ENCODE assay signal across 11 mouse cellular contexts in genomic region chr11:86994791-86995624, GRCm38 (mm10). TPM values are rescaled to one million over a fixed set of nuclear protein-coding genes. Genes with fewer than 3 reads are reported as not detected.
DNase-seq lines count a peak whose midpoint lies in the region; ATAC-seq and TF ChIP-seq lines count a peak whose summit lies in the region.
"Had no signal": no experiment of that assay in that cellular context is flagged by ENCODE, and none has a peak within 500 bp of the region (broad histone marks: within the 10 kb centered on the region; RNA-seq: fewer than 3 reads in every experiment).

No protein-coding gene starts in this region.

- no peak overlapping the region for H3K4me2 ChIP-seq in forebrain, embryonic 12.5 days

- H3K4me1 ChIP-seq in forebrain, embryonic 10.5 days: peaks cover 62% of the 10 kb centered on the region
- peaks cover 40% of the 10 kb centered on the region for H3K4me1 ChIP-seq in forebrain, embryonic 12.5 days

- no peak for DNase-seq in forebrain, embryonic 10.5 days (ENCODE audit: extremely low spot score, low spot score)
- no peak for DNase-seq in layer of hippocampus, adult 2 months (ENCODE audit: low spot score in 2 of 2)
- no peak for DNase-seq in layer of hippocampus, adult 8-10 months (ENCODE audit: low spot score in 2 of 2)
- peak; percentile 51 for DNase-seq in 416B (ENCODE audit: low read depth)
- peak; percentile 75 for DNase-seq in induced T-regulatory cell, adult 2 months (ENCODE audit: low read depth)
- DNase-seq in frontal cortex, adult 2 months (ENCODE audit: extremely low spot score in 1 of 2, low spot score in 1 of 2): no peak
- DNase-seq in layer of hippocampus, postnatal 10 days (ENCODE audit: low spot score in 2 of 2): no peak

- peaks cover 17% of the 10 kb centered on the region for H3K27me3 ChIP-seq in forebrain, embryonic 10.5 days (ENCODE audit: poor library complexity, severe bottlenecking)
- H3K27me3 ChIP-seq in forebrain, embryonic 12.5 days: 0 out of 2 replicates have a peak, but pooled peaks cover 9% of the 10 kb centered on the region
- H3K27me3 ChIP-seq: forebrain, embryonic 13.5 days; limb, embryonic 13.5 days had no signal

- no peak overlapping the region for H3K4me3 ChIP-seq in forebrain, embryonic 10.5 days
- no peak overlapping the region for H3K4me3 ChIP-seq in forebrain, embryonic 12.5 days (replicated peaks)
- H3K4me3 ChIP-seq in layer of hippocampus, adult 2 months: no peak overlapping the region; the same call in 1 of the 2 replicates

- no peaks in the 10 kb centered on the region for H3K9me3 ChIP-seq in forebrain, embryonic 10.5 days
- H3K9me3 ChIP-seq in forebrain, embryonic 12.5 days: no peaks in the 10 kb centered on the region
- H3K9me3 ChIP-seq: forebrain, embryonic 13.5 days; limb, embryonic 13.5 days; megakaryocyte, embryonic 14.5 days had no signal

- no peaks in the 10 kb centered on the region for H3K36me3 ChIP-seq in forebrain, embryonic 10.5 days (replicated peaks)
- H3K36me3 ChIP-seq in forebrain, embryonic 12.5 days (replicated peaks): no peaks in the 10 kb centered on the region
- H3K36me3 ChIP-seq: limb, embryonic 13.5 days had no signal

- ATAC-seq in forebrain, embryonic 12.5 days (ENCODE audit: low FRiP score): no peak

- TF ChIP-seq CTCF in layer of hippocampus, adult 2 months (conservative IDR thresholded peaks at IDR 0.05): no peak

- WGBS in forebrain, embryonic 10.5 days: 55% methylated on average over 10 of the region's 10 CpGs
- 49% methylated on average over 10 of the region's 10 CpGs for WGBS in forebrain, embryonic 12.5 days

- no peak overlapping the region for H3K9ac ChIP-seq in forebrain, embryonic 12.5 days

- H3K27ac ChIP-seq in forebrain, embryonic 10.5 days: 0 out of 2 replicates have a peak overlapping the region, but pooled peaks have one; percentile 71
- H3K27ac ChIP-seq in forebrain, embryonic 12.5 days: no peak overlapping the region
- H3K27ac ChIP-seq in layer of hippocampus, adult 2 months: peak overlapping the region; percentile 97
- H3K27ac ChIP-seq: limb, embryonic 13.5 days had no signal

RNA-seq across cellular contexts. Expression of gene Ypel2, which starts 1.5 kb away (rescaled TPM):
- polyA plus RNA-seq in forebrain, embryonic 10.5 days (2016; fragmentation: Nextera tagmentation; extraction: Ambion mirVana): 2.9 and 3.2 TPM in 2 replicates
- 8.1 and 8.3 TPM in 2 replicates for polyA plus RNA-seq in forebrain, embryonic 12.5 days (2016; fragmentation: Nextera tagmentation; extraction: Ambion mirVana)
- 10 to 100 TPM; 23.3 to 23.6 TPM for total RNA-seq in layer of hippocampus, adult 2 months (2021)
- total RNA-seq in layer of hippocampus, adult 8-10 months (2022): 10 to 100 TPM; 21.5 to 28.4 (median 24.6) TPM
- 32.6 and 34.9 TPM in 2 replicates for polyA plus RNA-seq in frontal cortex, adult 2 months (2012; rRNA removed)
- total RNA-seq in layer of hippocampus, postnatal 10 days (2021): 1 to 10 TPM; 7.4 to 8.6 TPM

Comparison
In these comparisons a context has a peak if more than half of its experiments do, and no peak if none do; other contexts are left out.
1. DNase-seq: peak in 416B (single experiment) and induced T-regulatory cell, adult 2 months (single experiment); none in forebrain, embryonic 10.5 days (single experiment), layer of hippocampus, adult 2 months (0 of 2), layer of hippocampus, adult 8-10 months (0 of 2), frontal cortex, adult 2 months (0 of 2) and layer of hippocampus, postnatal 10 days (0 of 2).